In genomic region chr1:92195360-92196149, GRCm38 (mm10) we compare ENCODE assay signal across 8 mouse cellular contexts. TPM values are rescaled to one million over a fixed set of nuclear protein-coding genes. Genes with fewer than 3 reads are reported as not detected.
DNase-seq lines count a peak whose midpoint lies in the region; ATAC-seq and TF ChIP-seq lines count a peak whose summit lies in the region.

Gene Hdac4 (minus strand): TSS chr1:92195699.

- no peak within 1 kb of the TSS for H3K27ac ChIP-seq in lung, embryonic 15.5 days
- no peak within 1 kb of the TSS for H3K27ac ChIP-seq in embryonic facial prominence, embryonic 15.5 days (replicated peaks)
- no peak within 1 kb of the TSS for H3K27ac ChIP-seq in heart, embryonic 11.5 days (ENCODE audit: low read depth, low read length)
- H3K27ac ChIP-seq in neural tube, embryonic 13.5 days (replicated peaks), result peak within 1 kb of the TSS; percentile 52
- no peak within 1 kb of the TSS for H3K27ac ChIP-seq in liver, postnatal 0 days (ENCODE audit: low read depth)

- ATAC-seq in lung, embryonic 15.5 days (ENCODE audit: borderline replicate concordance, extremely low read depth, low FRiP score, low TSS enrichment), result no peak
- no peak for ATAC-seq in embryonic facial prominence, embryonic 15.5 days (ENCODE audit: insufficient number of reproducible peaks, low FRiP score, low TSS enrichment, low read depth)
- no peak for ATAC-seq in heart, embryonic 11.5 days (replicated peaks; ENCODE audit: insufficient number of reproducible peaks, low FRiP score, low TSS enrichment)
- peak; percentile 80 for ATAC-seq in neural tube, embryonic 13.5 days (ENCODE audit: low read depth)
- ATAC-seq in liver, postnatal 0 days, result no peak

- H3K9ac ChIP-seq in lung, embryonic 15.5 days, result no peak within 1 kb of the TSS
- H3K9ac ChIP-seq in embryonic facial prominence, embryonic 15.5 days, result no peak within 1 kb of the TSS
- no peak within 1 kb of the TSS for H3K9ac ChIP-seq in heart, embryonic 11.5 days (ENCODE audit: low read depth, low read length)
- no peak within 1 kb of the TSS for H3K9ac ChIP-seq in neural tube, embryonic 13.5 days
- no peak within 1 kb of the TSS for H3K9ac ChIP-seq in liver, postnatal 0 days (replicated peaks)

- no peak for DNase-seq in lung, postnatal 14 days
- DNase-seq in adrenal gland, adult 2 months, result peak; percentile 93
- DNase-seq in layer of hippocampus, postnatal 25 days (ENCODE audit: extremely low spot score in 1 of 2, low spot score in 1 of 2), result no peak
- DNase-seq in liver, postnatal 0 days, result no peak

- no peak within 1 kb of the TSS for H3K4me2 ChIP-seq in lung, embryonic 15.5 days
- H3K4me2 ChIP-seq in embryonic facial prominence, embryonic 15.5 days (replicated peaks), result no peak within 1 kb of the TSS
- no peak within 1 kb of the TSS for H3K4me2 ChIP-seq in heart, embryonic 11.5 days
- no peak within 1 kb of the TSS for H3K4me2 ChIP-seq in neural tube, embryonic 13.5 days
- H3K4me2 ChIP-seq in liver, postnatal 0 days (ENCODE audit: low read depth, low read length), result no peak within 1 kb of the TSS

- no peak for TF ChIP-seq CTCF in liver, postnatal 0 days (IDR thresholded peaks at IDR 0.05; ENCODE audit: low read depth)

- H3K9me3 ChIP-seq in lung, embryonic 15.5 days, result no peaks in the 10 kb centered on the region
- H3K9me3 ChIP-seq in embryonic facial prominence, embryonic 15.5 days (replicated peaks), result no peaks in the 10 kb centered on the region
- H3K9me3 ChIP-seq in heart, embryonic 11.5 days (replicated peaks; ENCODE audit: control insufficient read depth, low read length), result no peaks in the 10 kb centered on the region
- H3K9me3 ChIP-seq in neural tube, embryonic 13.5 days, result no peaks in the 10 kb centered on the region
- no peaks in the 10 kb centered on the region for H3K9me3 ChIP-seq in liver, postnatal 0 days (ENCODE audit: low read length)

- H3K4me1 ChIP-seq in lung, embryonic 15.5 days, result no peaks in the 10 kb centered on the region
- 0 out of 2 replicates have a peak, but pooled peaks cover 3% of the 10 kb centered on the region for H3K4me1 ChIP-seq in embryonic facial prominence, embryonic 15.5 days
- H3K4me1 ChIP-seq in heart, embryonic 11.5 days (ENCODE audit: control insufficient read depth, insufficient read depth, low read length), result no peaks in the 10 kb centered on the region
- H3K4me1 ChIP-seq in neural tube, embryonic 13.5 days (replicated peaks), result peaks cover 30% of the 10 kb centered on the region
- no peaks in the 10 kb centered on the region for H3K4me1 ChIP-seq in liver, postnatal 0 days (ENCODE audit: insufficient read depth)

- H3K4me3 ChIP-seq in lung, embryonic 15.5 days, result no peak within 1 kb of the TSS
- H3K4me3 ChIP-seq in embryonic facial prominence, embryonic 15.5 days (replicated peaks), result no peak within 1 kb of the TSS
- no peak within 1 kb of the TSS for H3K4me3 ChIP-seq in heart, embryonic 11.5 days (ENCODE audit: low read depth, low read length)
- no peak within 1 kb of the TSS for H3K4me3 ChIP-seq in neural tube, embryonic 13.5 days
- no peak within 1 kb of the TSS for H3K4me3 ChIP-seq in liver, postnatal 0 days (ENCODE audit: low read depth, low read length)

- no peak for TF ChIP-seq EP300 in liver, postnatal 0 days (IDR thresholded peaks at IDR 0.05; ENCODE audit: low read depth)

- no peaks in the 10 kb centered on the region for H3K36me3 ChIP-seq in lung, embryonic 15.5 days
- H3K36me3 ChIP-seq in embryonic facial prominence, embryonic 15.5 days, result no peaks in the 10 kb centered on the region
- H3K36me3 ChIP-seq in heart, embryonic 11.5 days (ENCODE audit: control insufficient read depth, insufficient read depth, low read length), result no peaks in the 10 kb centered on the region
- no peaks in the 10 kb centered on the region for H3K36me3 ChIP-seq in neural tube, embryonic 13.5 days
- no peaks in the 10 kb centered on the region for H3K36me3 ChIP-seq in liver, postnatal 0 days (replicated peaks; ENCODE audit: insufficient read depth, low read length)

- H3K27me3 ChIP-seq in lung, embryonic 15.5 days, result no peaks in the 10 kb centered on the region
- no peaks in the 10 kb centered on the region for H3K27me3 ChIP-seq in embryonic facial prominence, embryonic 15.5 days
- H3K27me3 ChIP-seq in heart, embryonic 11.5 days (ENCODE audit: control insufficient read depth, insufficient read depth, low read length), result no peaks in the 10 kb centered on the region
- peaks cover 4% of the 10 kb centered on the region for H3K27me3 ChIP-seq in neural tube, embryonic 13.5 days
- no peaks in the 10 kb centered on the region for H3K27me3 ChIP-seq in liver, postnatal 0 days (ENCODE audit: insufficient read depth, low read length)

- WGBS in lung, embryonic 15.5 days, result 56% methylated on average over 13 of the region's 13 CpGs
- 68% methylated on average over 13 of the region's 13 CpGs for WGBS in embryonic facial prominence, embryonic 15.5 days
- 70% methylated on average over 13 of the region's 13 CpGs for WGBS in heart, embryonic 11.5 days (ENCODE audit: insufficient replicate concordance)
- 23% methylated on average over 13 of the region's 13 CpGs for WGBS in neural tube, embryonic 13.5 days
- 69% methylated on average over 13 of the region's 13 CpGs for WGBS in liver, postnatal 0 days (ENCODE audit: insufficient replicate concordance)

RNA-seq across cellular contexts. Expression of gene Hdac4, which starts in this region (rescaled TPM):
- 16.6 and 19.1 TPM in 2 replicates for polyA plus RNA-seq in lung, embryonic 15.5 days (2015; fragmentation: Nextera tagmentation; extraction: Ambion mirVana)
- 10 to 100 TPM; 57.4 to 90.9 TPM for total RNA-seq in adrenal gland, adult 2 months (2021)
- 55.5 and 81.4 TPM in 2 replicates for polyA plus RNA-seq in adrenal gland, adult 2 months (2012; rRNA removed)
- 27.5 and 28.9 TPM in 2 replicates for polyA plus RNA-seq in embryonic facial prominence, embryonic 15.5 days (2015; fragmentation: Nextera tagmentation; extraction: Ambion mirVana)
- polyA plus RNA-seq in heart, embryonic 11.5 days (2014; fragmentation: Nextera tagmentation; extraction: Ambion mirVana), result 11.4 and 12.5 TPM in 2 replicates
- 100 to 1,000 TPM in 1 of 2 experiments, 10 to 100 TPM in 1; 97.9 to 101 TPM for total RNA-seq in layer of hippocampus, postnatal 25 days (2021)
- polyA plus RNA-seq in neural tube, embryonic 13.5 days (2015; fragmentation: Nextera tagmentation; extraction: Ambion mirVana), result 27.5 and 28.7 TPM in 2 replicates
- polyA plus RNA-seq in liver, postnatal 0 days (2015; fragmentation: Nextera tagmentation; extraction: Ambion mirVana), result 3.0 and 3.8 TPM in 2 replicates
